Mouse (Mus musculus): ENCODE results near the gene Fam161b. TPM values are rescaled to one million over a fixed set of nuclear protein-coding genes. Genes with fewer than 3 reads are reported as not detected.
"Not testable (repeated sequence)": the region's sequence is repeated elsewhere in the genome, so short reads cannot be mapped to it uniquely, and the experiment has no call there.

The Fam161b gene
- total RNA-seq, 4 experiments from 2014 or later, result 2.3 to 3.9 (median 3.3) TPM

GRCm38 (mm10) chr12:84373831-84374481 is 12.3 kb upstream of the Fam161b start:
- no peak for DNase-seq

GRCm38 (mm10) chr12:84371647-84372046 is 10.0 kb upstream of the Fam161b start:
- DNase-seq, result no peak

GRCm38 (mm10) chr12:84366971-84367370 is 5.3 kb upstream of the Fam161b start:
- no peak for DNase-seq

GRCm38 (mm10) chr12:84365137-84365536 is 3.5 kb upstream of the Fam161b start:
- DNase-seq, result no peak

GRCm38 (mm10) chr12:84364291-84364690 is 2.7 kb upstream of the Fam161b start:
- DNase-seq, result no peak

GRCm38 (mm10) chr12:84362872-84363271 is 1.2 kb upstream of the Fam161b start:
- peak; percentile 47 for DNase-seq

- not testable (repeated sequence) for DNase-seq
These were observed 2.9 kb downstream of the Fam161b start for GRCm38 (mm10) chr12:84358699-84359098.

GRCm38 (mm10) chr12:84347192-84347591 is 14.4 kb downstream of the Fam161b start:
- no peak for DNase-seq

GRCm38 (mm10) chr12:84336963-84337625 is 24.5 kb downstream of the Fam161b start:
- no peak for DNase-seq

GRCm38 (mm10) chr12:84327111-84327512 is 34.5 kb downstream of the Fam161b start:
- no peak for DNase-seq

GRCm38 (mm10) chr12:84316721-84317621 is 44.7 kb downstream of the Fam161b start, which contains the start of gene Zfp410:
Zfp410 (plus strand) TSS chr12:84316852.
- peak; percentile 81 for DNase-seq

- DNase-seq, result no peak
These were observed 45.6 kb downstream of the Fam161b start for GRCm38 (mm10) chr12:84316006-84316405.

GRCm38 (mm10) chr12:84311306-84311705 is 50.3 kb downstream of the Fam161b start:
- DNase-seq, result no peak

- no peak for DNase-seq
These were observed 57.1 kb downstream of the Fam161b start for GRCm38 (mm10) chr12:84304554-84304953.

GRCm38 (mm10) chr12:84304101-84304500 is 57.5 kb downstream of the Fam161b start:
- DNase-seq, result no peak

GRCm38 (mm10) chr12:84299265-84299664 is 62.4 kb downstream of the Fam161b start:
- DNase-seq, result no peak

- DNase-seq, result no peak
These were observed 63.8 kb downstream of the Fam161b start for GRCm38 (mm10) chr12:84297851-84298250.

Other genes with a start within 250 kb of the Fam161b start
- gene Dnal1, start 247.5 kb downstream of the Fam161b start, total RNA-seq (2022), result 10 to 100 TPM; 14.9 to 30.8 (median 22.0) TPM
- under 1 TPM; 0.09 to 0.56 (median 0.35) TPM for gene Pnma1, start 213.3 kb downstream of the Fam161b start, total RNA-seq (2022)
- 10 to 100 TPM; 21.2 to 31.2 (median 27.3) TPM for gene Elmsan1, start 143.0 kb downstream of the Fam161b start, total RNA-seq (2022)
- 10 to 100 TPM; 58.2 to 83.0 (median 73.1) TPM for gene Ptgr2, start 76.6 kb downstream of the Fam161b start, total RNA-seq (2022)
- 10 to 100 TPM; 30.6 to 50.0 (median 36.0) TPM for gene Zfp410, start 45.0 kb downstream of the Fam161b start, total RNA-seq (2022)
- 10 to 100 TPM; 35.6 to 54.7 (median 43.9) TPM for gene Coq6, start 176 bp downstream of the Fam161b start, total RNA-seq (2022)
- 100 to 1,000 TPM; 101 to 157 (median 123) TPM for gene Entpd5, start 47.2 kb upstream of the Fam161b start, total RNA-seq (2022)
- gene Bbof1, start 47.2 kb upstream of the Fam161b start, total RNA-seq (2022), result 1 to 10 TPM; 1.2 to 3.5 (median 2.0) TPM
- 10 to 100 TPM; 15.0 to 19.2 (median 17.6) TPM for gene Rnf113a2, start 55.4 kb upstream of the Fam161b start, total RNA-seq (2022)
- gene Aldh6a1, start 89.2 kb upstream of the Fam161b start, total RNA-seq (2022), result 100 to 1,000 TPM; 125 to 228 (median 171) TPM
- 10 to 100 TPM; 17.8 to 21.3 (median 19.6) TPM for gene Lin52, start 89.6 kb upstream of the Fam161b start, total RNA-seq (2022)
- under 1 TPM in 1 of 4 experiments, not detected in 3; 0.08 TPM for gene Vsx2, start 207.9 kb upstream of the Fam161b start, total RNA-seq (2022)